Mouse (Mus musculus): ENCODE data around the gene Snrpd3.
A peak's percentile ranks its signal among the peaks of the same experiment; 100 is the strongest.
"Not testable (repeated sequence)": the region's sequence is repeated elsewhere in the genome, so short reads cannot be mapped to it uniquely, and the experiment has no call there.

Snrpd3 gene

DNA sequence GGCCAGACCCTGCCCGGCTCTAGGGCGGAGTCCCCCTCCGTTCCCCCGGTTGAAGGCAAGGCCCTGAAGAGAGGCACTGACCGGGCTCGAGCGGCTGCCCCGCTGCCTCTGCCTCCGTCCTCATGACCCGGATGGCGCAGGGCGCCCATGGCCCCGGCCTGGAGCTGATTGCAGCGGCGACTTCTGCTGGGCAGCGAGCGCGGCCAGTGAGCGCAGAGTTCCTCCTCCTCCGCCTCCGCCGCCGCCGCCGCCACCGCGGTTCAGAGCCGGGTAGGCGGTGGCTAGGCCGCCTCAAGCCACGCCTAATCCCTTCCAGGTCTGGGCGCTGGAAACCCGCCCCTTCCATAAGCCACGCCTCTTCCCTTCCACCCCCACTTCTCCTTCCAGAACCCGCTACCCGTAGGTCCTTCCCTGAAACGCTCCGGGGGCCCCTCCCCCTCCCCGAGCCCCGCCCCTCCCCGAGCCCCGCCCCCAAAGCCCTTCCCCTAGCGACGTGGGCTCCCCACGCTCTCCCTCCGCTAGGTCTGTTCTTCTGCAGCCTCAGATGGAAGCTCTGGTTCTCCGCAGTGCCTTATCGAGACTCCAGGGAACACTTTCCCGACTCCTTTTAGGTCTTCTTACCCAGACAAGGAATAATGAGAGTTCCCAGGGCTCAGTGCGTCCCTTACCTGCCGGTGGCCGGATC is at the start of gene Snrpd3:
Snrpd3 (plus strand) TSS at position 479 of the 685 bp plus-strand sequence.
- DNase-seq (ENCODE audit: low spot score): peak; percentile 82

DNA sequence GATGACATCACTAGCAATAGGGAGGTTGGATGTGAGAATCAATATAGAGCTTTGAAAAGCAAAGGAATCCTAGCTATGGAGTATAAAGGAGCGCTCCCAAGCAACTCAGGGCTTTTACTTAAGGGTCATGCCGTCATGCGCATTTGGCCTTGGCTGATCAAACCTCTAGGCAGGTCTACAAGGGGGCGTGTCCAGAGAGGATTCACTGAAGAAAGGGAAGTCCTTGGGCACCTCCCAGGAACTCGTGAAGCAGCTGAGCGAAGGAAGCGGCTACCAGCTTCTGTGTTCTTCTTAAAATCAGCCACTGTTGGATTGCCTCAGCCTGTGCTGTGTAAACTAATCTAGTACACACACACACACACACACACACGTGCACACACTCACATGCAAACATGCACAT is 43.9 kb upstream of the Snrpd3 start:
- no peak for DNase-seq (ENCODE audit: low spot score)

DNA sequence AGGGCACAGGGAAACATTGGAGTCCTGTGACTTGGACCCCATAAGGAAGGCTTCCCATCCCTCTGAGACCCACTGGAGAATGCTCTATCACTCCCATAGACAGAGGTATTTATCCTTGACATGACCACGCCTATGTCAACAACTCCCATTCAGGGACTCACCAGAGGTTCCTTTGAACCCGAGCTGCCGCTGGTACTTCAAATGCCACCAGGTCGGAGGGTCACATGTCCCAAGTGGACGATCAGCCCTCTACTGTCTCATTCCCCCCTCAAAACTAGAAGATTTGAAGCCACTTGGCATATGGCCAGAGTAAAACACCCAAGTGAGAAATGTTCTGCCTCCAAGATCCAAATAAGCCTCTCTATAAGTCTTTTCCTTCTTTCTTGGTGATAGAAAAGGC is 42.8 kb upstream of the Snrpd3 start:
- no peak for DNase-seq (ENCODE audit: low spot score)

DNA sequence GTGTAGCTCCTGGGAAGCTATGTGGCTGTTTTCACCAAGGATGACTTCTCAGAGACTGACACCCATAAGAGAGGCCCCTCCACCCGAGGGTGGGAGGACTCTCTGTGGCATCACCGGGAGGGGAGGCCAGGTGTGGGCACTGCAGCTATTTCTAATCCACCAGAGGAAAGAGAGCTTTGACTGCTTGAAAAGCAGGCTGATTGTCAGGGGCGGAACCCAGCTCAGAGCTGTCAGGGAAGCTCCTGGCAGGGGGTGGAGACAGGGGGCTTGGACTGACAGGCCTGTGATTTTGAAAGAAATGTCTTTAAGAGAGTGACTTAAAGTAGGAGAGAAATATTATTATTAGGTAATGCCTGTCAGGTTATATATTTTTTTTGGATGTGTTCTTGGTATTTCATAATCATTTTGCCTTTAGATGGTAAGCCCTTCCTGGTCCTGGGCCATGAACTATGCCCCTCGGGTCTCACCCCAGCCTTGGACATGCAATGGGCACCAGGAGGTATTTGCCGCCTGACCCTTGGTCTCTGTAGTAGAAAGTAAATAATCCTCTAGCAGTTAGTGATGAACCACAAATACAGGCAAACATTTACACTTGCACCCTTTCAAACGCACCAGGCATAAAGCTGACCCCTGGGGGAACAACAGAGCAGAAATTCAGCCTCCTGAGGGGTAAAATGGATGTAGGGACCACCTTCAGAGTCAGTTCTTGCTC is 42.1 kb upstream of the Snrpd3 start:
- DNase-seq (ENCODE audit: low spot score): not testable (repeated sequence)

DNA sequence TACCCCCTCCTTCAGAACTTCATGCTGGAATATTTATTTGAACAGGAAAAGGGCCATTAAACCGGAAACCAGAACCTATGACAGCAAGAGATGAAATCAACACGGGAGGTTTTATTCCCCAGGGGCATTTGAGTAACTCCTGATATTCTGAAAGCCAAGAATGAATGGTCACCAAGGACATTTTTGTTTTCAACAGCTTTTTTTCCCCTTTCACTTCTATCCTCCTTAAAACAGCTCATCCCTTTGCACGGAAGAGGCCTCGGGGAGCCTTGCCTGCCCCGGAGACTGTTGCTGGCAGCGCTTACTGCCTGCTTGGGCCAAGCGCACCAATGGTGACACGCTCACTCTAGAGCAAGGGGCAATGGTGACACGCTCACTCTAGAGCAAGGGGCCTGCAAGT is 40.3 kb upstream of the Snrpd3 start:
- no peak for DNase-seq (ENCODE audit: low spot score)

DNA sequence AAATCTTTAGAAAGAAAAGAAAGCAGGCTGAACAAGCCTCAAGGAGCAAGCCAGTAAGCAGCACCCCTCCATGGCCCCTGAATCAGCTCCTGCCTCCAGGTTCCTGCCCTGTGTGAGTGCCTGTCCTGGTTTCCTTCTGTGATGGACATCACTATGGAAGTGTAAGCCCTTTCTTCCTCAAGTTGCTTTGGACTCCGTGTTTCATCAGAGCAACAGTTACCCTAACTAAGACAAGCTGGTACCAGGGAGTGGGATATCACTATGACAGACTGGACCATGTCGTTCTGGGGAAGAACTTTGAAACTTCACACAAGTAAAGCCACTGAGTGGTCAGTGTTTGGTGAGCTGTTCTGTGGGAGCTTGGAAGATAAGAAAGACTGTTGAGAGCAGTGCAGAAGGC is 37.4 kb upstream of the Snrpd3 start:
- no peak for DNase-seq (ENCODE audit: low spot score)

DNA sequence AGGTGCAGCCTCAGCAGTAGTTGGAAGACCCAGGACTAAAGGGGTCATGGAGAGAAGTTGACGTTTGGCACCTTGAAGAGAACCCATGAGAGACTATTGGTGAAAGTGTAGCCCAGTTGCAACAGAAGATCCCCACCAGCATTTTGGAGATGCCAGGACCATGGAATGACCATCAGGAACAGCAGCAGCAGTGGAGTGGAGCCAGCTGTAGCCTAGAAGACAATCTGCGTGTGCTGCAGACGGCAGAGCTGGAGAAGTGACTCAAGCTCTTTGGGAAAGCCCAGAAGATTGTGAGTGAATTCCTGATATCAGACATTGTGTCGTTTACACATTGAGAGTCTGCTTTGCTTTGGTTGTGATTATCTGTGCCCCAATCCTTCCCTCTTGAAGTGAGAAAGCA is 35.6 kb upstream of the Snrpd3 start:
- no peak for DNase-seq (ENCODE audit: low spot score)

DNA sequence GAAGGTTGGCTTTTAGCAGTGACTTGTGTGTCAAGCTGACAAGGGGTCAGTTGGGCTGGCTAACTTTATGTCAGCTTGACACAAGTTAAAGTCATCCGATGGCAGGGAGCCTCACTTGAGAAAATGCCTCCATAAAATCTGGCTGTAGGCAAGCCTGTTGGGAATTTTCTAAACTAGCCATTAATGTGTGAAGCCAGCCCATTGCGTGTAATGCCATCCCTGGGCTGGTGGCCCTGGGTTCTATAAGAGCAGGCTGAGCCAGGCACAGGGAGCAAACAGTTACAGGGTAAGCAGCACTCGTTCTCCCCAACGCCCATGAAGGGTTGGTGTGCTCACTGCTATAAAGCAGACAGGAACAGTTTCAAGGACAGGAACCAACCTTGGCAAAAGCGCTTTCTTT is 35.1 kb upstream of the Snrpd3 start:
- no peak for DNase-seq (ENCODE audit: low spot score)

DNA sequence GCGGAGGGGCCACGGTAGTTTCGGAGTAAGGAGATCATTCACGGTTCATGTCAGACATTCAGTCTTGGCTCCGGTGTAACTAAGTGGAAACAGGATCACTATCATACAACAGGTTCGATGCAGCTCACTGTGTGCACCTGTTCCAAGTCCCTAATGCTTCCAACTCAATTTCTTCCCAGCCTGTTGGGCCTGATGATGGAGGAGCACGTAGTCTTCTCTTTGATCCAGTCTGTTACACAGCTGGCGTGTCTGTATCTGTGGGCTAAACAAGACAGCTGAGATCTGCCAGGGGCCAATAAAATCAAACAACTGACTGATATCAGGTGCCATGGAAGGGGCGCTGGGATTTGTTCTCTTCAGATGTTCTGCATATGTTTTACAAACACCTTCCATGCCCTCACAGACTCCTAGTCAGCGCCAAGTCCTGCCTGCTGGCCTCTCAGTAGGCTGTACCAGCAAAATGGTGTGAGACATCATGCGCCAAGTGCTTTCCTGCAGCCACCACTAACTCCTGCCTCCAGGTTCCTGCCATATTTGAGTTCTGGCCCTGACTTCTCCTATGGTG is 34.4 kb upstream of the Snrpd3 start:
- DNase-seq (ENCODE audit: low spot score): no peak

DNA sequence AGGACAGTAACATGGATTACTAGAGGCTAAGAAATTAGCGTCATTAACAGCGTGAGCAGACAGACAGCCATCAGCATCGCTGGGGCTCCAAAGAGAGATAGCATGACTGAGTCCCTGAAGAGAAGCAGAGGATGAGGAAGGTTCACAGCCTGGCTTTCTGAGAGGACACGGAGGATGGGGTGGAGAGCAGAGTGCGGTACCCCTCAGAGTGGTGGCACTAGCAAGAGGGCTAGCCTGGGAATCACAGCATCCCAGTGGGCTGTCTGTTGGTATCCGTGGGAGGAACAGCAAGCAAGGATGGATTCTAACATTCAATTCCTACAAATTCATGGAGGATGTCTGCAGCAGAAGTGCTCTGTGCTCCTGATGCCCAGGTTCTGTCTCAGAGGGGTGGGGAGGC is 33.3 kb upstream of the Snrpd3 start:
- DNase-seq (ENCODE audit: low spot score): no peak

DNA sequence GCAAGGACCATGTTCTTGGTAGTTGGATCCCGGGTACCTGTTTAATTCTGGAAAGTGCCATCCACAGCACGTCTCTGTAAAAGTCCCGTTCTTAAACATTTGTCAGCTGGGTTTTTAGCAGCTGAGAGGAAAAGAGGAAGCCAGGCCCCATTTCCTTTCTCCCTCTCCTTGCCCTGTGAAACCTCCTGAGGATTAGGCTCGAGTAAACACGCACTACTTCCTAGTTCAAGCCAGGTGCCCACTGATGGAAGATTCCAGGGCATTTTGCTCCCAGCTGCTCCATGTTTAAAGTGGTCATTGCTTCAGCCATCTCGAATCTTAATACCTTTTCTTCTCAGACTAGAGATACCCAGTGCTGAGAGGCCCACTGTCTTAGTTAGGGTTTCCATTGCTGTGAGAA is 32.6 kb upstream of the Snrpd3 start:
- DNase-seq (ENCODE audit: low spot score): no peak

DNA sequence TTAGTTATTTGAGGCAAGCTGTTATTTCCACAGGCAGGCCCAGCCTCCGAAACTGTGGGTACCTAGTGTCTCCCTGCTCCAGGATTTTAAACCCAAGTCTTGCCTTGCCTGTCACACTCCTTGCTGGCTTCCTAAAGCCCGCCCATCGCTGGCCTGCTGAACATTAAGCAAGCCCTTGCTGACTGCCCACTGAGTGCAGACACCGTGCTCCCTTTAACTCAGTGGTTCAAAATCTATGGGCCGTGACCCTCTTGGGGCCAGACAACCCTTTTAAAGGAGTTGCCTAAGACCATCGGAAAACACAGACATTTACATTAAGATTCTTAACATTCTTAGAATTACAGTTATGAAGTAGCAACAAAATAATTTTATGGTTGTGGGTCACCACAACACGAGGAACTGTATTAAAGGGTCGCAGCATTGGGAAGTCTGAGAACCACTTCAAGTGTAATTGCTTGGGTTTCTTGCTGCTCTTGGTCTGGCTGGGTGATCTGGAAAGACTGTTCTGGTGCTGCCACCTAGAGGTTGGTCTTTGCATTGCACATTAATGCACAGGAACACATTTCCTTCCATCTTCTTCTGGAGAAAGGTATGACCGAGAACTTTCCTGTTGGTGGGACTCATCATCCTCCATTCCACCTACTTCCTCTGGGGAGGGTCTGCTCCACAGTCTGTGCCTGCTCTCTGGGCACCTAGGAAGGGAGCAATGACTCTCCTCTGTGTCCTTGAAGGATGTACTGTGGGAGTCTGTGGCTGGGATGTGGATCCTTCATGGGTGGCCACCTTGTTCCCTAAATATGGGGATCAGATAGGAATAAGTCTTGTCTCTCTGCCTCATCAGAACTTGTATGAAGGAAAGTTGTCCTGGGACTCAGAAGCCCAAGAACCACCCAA is 31.0 kb upstream of the Snrpd3 start:
- peak; percentile 75 for DNase-seq (ENCODE audit: low spot score)

DNA sequence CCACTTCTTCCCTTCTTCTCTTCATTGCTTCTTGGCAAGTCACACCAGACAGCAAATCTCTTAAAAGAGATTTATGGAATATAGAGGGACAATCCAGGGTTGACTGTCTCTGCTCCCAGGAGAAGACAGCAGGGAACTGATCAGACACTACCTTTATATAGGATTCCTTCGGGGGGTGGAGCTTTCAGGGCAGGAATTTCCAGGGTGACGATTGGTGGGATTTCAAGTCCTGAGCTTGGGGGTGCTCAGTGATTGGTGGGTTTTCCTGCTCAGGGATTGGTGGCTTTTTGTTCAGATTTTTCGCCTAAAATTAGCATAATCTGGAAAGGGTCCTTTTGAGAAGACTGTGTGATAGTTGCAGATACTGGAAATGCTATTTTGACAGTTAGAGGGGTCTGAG is 30.2 kb upstream of the Snrpd3 start:
- DNase-seq (ENCODE audit: low spot score): no peak

DNA sequence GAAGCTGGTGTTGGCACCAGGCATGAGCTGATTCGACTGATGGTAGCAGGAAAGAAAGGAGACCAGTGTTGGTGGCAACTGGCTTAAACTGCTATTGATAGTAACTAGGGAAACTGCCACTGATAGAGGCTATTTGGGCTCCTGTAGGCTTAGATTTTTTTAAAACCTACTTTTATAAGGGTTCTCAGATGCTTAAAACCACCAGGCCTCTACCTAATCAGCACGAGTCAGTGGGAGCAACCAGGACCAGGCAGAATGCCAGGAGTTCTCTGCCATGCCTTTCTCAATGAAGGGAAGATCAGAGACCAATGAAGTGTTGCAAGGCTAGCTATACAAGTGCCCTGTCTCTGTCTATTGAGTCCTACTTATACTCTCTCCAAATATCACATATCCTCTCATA is 27.8 kb upstream of the Snrpd3 start:
- DNase-seq (ENCODE audit: low spot score): no peak

DNA sequence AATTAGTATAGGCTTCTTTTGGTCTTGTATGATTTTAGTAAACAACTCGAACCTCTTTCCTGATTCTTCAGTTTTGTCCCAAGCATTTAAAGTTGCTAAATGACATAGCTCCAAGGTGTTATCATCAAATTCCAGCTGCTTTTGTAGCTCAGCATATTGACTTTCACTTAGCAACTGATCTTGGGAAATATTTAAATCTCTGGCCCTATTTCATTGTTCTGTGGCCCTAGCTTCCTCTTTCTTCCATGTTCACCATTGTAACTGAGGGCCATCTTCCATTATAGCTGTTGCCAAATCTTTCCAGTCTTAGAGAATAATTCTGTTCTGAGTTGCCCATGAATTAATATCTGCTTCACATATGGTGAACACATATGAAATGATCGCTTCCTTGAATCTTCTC is 26.6 kb upstream of the Snrpd3 start:
- DNase-seq (ENCODE audit: low spot score): no peak

DNA sequence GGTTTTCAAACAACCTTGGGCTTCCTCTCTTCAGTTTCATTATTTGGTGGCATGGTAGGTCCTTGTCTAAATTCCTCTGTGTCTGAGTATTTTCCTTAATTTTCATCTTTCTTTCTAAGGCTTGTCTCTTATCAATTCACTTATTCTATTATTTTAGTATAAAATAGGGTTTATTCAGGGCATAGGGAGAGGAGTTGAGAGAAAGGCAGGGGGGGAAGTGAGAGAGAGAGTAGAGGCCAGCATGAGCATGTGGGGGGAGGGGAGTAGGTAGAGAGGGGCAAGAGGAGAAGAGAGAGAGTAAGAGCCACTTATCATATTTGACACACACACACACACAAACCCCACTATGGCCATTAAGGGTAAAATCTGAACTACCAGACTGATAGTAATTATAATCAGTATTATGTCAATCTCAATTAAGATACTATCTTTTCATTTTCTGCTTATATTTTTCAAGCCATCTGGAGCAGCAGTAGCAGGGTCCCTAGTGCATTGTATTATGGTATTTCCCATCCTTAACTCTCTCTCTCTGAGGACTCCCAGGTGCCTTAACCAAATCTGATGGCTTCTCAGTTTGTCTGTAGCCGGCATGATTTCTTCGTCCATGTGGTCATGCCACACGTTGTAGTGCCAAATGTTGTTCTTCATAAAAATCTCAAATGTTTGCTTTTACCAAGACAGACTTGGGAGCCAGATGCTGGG is 26.0 kb upstream of the Snrpd3 start:
- DNase-seq (ENCODE audit: low spot score): no peak

DNA sequence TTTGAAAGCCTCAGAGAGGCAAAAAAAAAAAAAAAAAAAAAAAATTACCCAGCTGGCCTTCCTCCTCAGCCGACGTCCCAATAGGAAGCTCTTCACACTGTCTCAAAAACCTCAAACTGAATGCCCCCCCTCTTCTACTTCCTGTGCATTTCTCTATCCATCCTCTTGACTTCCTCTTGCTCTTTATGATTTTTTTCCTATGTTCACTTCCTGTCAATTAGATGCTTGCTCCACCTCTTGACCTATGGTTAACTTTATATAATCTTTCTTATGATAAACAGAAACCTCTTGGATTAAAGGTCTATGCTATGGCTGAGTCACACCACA is 25.5 kb upstream of the Snrpd3 start:
- no peak for DNase-seq (ENCODE audit: low spot score)

DNA sequence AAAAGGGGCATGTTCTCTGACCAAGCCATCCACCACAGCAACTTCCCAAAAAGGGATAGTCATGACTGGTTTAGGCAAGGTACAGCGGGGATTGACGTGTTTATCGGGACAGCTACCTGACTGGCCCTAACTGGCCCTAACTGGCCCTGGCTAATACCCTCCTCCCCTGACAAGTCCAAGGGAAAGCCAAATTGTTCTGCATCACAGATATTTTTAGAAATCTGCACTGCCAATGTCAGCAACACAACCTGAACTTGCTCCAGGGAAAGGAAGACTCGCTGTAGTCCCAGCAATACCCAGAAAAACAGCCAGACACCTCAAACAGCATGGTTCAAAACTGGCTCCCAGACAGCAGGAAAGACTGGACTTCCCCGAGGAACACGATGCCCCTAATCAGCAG is 22.0 kb upstream of the Snrpd3 start:
- no peak for DNase-seq (ENCODE audit: low spot score)

DNA sequence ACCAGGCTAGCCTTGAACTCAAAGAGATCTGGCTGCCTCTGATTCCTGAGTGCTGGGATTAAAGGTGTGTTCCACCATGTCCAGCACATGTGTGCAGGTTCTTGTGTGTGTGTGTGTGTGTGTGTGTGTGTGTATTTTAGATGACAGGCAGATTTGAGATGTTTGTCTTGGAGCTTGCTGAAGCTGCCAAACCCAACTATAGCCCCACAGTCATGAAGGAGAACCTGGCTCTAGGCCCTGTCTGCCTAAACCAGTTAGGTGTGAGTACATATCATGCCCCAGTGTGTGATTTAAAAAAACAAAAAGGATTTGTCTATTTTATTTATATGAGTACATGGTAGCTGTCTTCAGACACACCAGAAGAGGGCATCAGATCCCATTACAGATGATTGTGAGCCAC is 21.4 kb upstream of the Snrpd3 start:
- DNase-seq (ENCODE audit: low spot score): no peak

DNA sequence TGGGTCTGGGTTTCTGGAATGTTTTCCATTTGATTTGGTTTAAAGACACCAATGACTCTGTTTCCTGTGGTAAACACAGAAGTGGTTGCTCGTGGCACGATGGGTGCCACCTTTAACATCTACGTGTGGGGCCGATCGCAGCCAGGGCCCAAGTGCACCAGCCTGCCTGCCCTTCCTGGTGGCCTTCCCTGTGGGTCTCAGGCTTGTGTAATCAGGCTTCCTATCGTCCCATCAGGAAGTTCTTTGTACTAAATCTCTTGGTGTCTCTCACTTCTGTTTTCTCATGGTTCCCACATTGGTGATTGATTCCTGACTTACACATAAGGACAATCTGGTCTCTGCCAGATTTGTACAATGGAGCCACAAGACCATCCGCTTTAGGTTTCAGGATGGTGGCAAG is 18.1 kb upstream of the Snrpd3 start:
- not testable (repeated sequence) for DNase-seq (ENCODE audit: low spot score)

DNA sequence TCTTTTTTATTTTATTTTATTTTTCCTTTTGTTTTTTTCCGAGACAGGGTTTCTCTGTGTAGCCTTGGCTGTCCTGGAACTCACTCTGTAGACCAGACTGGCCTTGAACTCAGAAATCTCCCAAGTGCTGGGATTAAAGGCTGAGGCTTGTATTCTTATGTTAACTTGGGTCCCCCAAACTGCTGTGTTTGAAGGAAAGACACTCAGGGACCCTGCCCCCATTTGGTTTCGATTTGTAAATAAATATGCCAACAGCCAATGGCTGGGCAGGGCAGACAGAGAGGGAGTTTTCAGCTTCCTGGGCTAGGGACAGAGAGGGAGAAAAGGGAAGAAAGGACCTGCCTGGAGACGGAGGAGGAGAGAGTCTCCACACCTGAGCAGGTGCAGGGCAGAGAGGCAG is 17.6 kb upstream of the Snrpd3 start:
- DNase-seq (ENCODE audit: low spot score): no peak

DNA sequence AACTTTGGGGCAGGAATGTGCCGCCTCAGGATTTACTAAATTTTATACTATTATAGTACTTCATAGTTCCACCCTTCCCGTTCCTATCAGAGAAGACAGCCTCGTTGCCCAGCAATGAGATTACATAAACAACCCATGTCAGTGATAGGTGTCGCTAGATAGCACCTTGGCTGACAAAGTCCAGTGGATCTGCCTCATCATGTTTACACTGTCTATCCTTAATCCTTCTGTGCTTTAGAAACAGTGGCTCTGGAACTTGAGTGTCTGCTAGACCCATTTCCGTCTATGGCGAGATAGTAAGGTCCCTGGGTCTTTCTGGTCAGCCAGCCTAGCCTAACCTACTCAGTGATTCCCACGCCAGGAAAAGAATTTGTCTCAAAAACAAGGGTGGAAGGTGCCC is 17.0 kb upstream of the Snrpd3 start:
- no peak for DNase-seq (ENCODE audit: low spot score)

All from urinary bladder, postnatal 25 days (tissue).